In the genomic region with DNA sequence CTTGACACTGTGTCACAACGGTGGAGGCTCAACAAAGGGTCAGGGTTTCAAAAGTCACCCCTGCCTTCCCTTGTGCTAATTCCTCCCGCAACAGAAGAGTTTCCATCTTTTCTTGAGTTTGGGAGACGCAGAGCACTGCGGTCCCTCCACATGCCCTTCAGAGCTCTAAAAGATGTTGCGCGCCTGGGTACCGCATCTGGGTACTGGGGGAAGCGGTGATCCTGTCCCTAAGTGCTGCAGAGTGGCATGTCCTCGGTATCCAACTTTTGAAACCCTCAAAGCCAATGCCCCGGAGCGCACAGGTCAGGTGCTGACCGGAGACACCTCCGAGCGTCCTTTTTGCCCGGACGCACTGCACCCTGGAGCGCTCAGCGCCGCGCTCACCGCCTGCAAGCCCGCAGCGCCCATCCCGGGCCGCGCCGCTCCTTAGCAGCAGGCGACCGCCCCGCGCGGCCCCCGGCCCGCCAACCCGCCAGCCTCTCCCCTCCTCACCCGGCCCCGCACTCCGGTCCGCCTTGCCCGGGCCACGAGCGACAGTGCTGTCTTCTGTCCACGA, we compare ENCODE assay signal across 8 mouse cellular contexts. TPM values are rescaled to one million over a fixed set of nuclear protein-coding genes. Genes with fewer than 3 reads are reported as not detected.
A peak's percentile ranks its signal among the peaks of the same experiment; 100 is the strongest.
DNase-seq lines count a peak whose midpoint lies in the region; ATAC-seq lines count a peak whose summit lies in the region.

No protein-coding gene starts in this region.

- H3K36me3 ChIP-seq in intestine, embryonic 14.5 days (ENCODE audit: control insufficient read depth, insufficient read depth, low read length): no peaks in the 10 kb centered on the region

- H3K4me1 ChIP-seq in intestine, embryonic 14.5 days (replicated peaks; ENCODE audit: control insufficient read depth, insufficient read depth, low read length): peaks cover 8% of the 10 kb centered on the region; the same call in 1 of the 2 replicates

- H3K27me3 ChIP-seq in intestine, embryonic 14.5 days (replicated peaks; ENCODE audit: control insufficient read depth, insufficient read depth, low read length): peaks cover 45% of the 10 kb centered on the region

- DNase-seq in adrenal gland, postnatal 14 days: peak; percentile 4
- DNase-seq in adrenal gland, postnatal 10 days: no peak
- peak; percentile 48 for DNase-seq in retina, embryonic 14.5 days (ENCODE audit: low spot score)
- no peak for DNase-seq in retina, postnatal 1 day
- DNase-seq in intestine, embryonic 14.5 days (ENCODE audit: low spot score): no peak
- peak; percentile 30 for DNase-seq in mesoderm, embryonic 11.5 days (ENCODE audit: low read depth, low spot score)
- peak; percentile 46 for DNase-seq in testis, postnatal 14 days (ENCODE audit: low spot score)
- DNase-seq in layer of hippocampus, postnatal 14 days (ENCODE audit: low spot score in 2 of 2): no peak

- peak overlapping the region; percentile 79 for H3K4me2 ChIP-seq in intestine, embryonic 14.5 days (ENCODE audit: low read length)

- peak overlapping the region; percentile 45 for H3K4me3 ChIP-seq in intestine, embryonic 14.5 days (ENCODE audit: low read depth, low read length)

- peak; percentile 48; the same call in 1 of the 2 replicates for ATAC-seq in intestine, embryonic 14.5 days (replicated peaks; ENCODE audit: low FRiP score, low TSS enrichment, low read depth)

- H3K27ac ChIP-seq in intestine, embryonic 14.5 days (ENCODE audit: low read depth): no peak overlapping the region

- H3K9me3 ChIP-seq in intestine, embryonic 14.5 days (ENCODE audit: control insufficient read depth, low read length): no peaks in the 10 kb centered on the region

- WGBS in intestine, embryonic 14.5 days: under 1% methylated on average over 43 of the region's 43 CpGs

- no peak overlapping the region for H3K9ac ChIP-seq in intestine, embryonic 14.5 days (ENCODE audit: low read length)

RNA-seq across cellular contexts. Expression of gene Ugt8a, which starts 0.8 kb away (rescaled TPM):
- 0.11 TPM in 1 of 2 replicates, not detected in the other for total RNA-seq in adrenal gland, postnatal 14 days (2021)
- under 1 TPM; 0.27 to 0.64 TPM for total RNA-seq in adrenal gland, postnatal 10 days (2021)
- polyA plus RNA-seq in intestine, embryonic 14.5 days (2014; fragmentation: Nextera tagmentation; extraction: Ambion mirVana): 1.0 and 1.6 TPM in 2 replicates
- total RNA-seq in layer of hippocampus, postnatal 14 days (2021): 10 to 100 TPM; 71.2 to 72.3 TPM

Comparison
In these comparisons a context has a peak if more than half of its experiments do, and no peak if none do; other contexts are left out.
1. DNase-seq: peak in adrenal gland, postnatal 14 days (single experiment), retina, embryonic 14.5 days (single experiment), mesoderm, embryonic 11.5 days (single experiment) and testis, postnatal 14 days (single experiment); none in adrenal gland, postnatal 10 days (single experiment), retina, postnatal 1 day (single experiment), intestine, embryonic 14.5 days (single experiment) and layer of hippocampus, postnatal 14 days (0 of 2).
2. RNA of gene Ugt8a, which starts 0.8 kb away (total RNA-seq): 71.2 to 72.3 TPM in layer of hippocampus, postnatal 14 days; 0.27 to 0.64 TPM in adrenal gland, postnatal 10 days and 0.11 TPM in adrenal gland, postnatal 14 days; every median in the first group is over 10 times any median in the second.